Mouse (Mus musculus) heart, embryonic 10.5 days (tissue): ENCODE data around the gene Vps25. TPM values are rescaled to one million over a fixed set of nuclear protein-coding genes. Genes with fewer than 3 reads are reported as not detected.
A peak's percentile ranks its signal among the peaks of the same experiment; 100 is the strongest.

Experiments
- DNase-seq: peaks from one replicate; pipeline ENCODE4 v3.0.0-alpha.2; 2017; ENCODE audit warnings: low spot score
- H3K27ac ChIP-seq: fragments of 300-500 bp; sonication (generic); 2 replicates; pipeline ENCODE4 v1.5.1; 2016; ENCODE audit warnings: mild to moderate bottlenecking
- H3K27me3 ChIP-seq: fragments of 300-500 bp; sonication (generic); 2 replicates; pipeline ENCODE4 v1.6.1; 2016; ENCODE audit warnings: mild to moderate bottlenecking; ENCODE audit not compliant: poor library complexity, insufficient read depth, severe bottlenecking
- H3K36me3 ChIP-seq: fragments of 300-500 bp; sonication (generic); 2 replicates; pipeline ENCODE4 v1.6.1; 2016; ENCODE audit warnings: mild to moderate bottlenecking, moderate library complexity
- H3K4me1 ChIP-seq: fragments of 300-500 bp; sonication (generic); 2 replicates; pipeline ENCODE4 v1.6.1; 2016; ENCODE audit warnings: mild to moderate bottlenecking
- H3K4me3 ChIP-seq: fragments of 300-500 bp; sonication (generic); 2 replicates; pipeline ENCODE4 v1.5.1; 2016; ENCODE audit warnings: mild to moderate bottlenecking, moderate library complexity
- H3K9me3 ChIP-seq: fragments of 300-500 bp; sonication (generic); 2 replicates; pipeline ENCODE4 v1.6.1; 2016; ENCODE audit warnings: mild to moderate bottlenecking, moderate library complexity
- WGBS: fragments of 180-500 bp; shearing (Covaris S2); methylation state at CpG from one replicate; pipeline ENCODE4 v1.1.7; 2016; 5-methylcytosine and 5-hydroxymethylcytosine counted together
- polyA plus RNA-seq: library from polyadenylated mRNA; unstranded; fragments of >200 nt; fragmentation: Nextera tagmentation; extraction: Ambion mirVana; gene quantifications from 2 replicates; pipeline ENCODE4 v1.2.1, GENCODE M21; 2016

Gene Vps25
- polyA plus RNA-seq, 1 experiment from 2014 or later, result 137 TPM

DNA sequence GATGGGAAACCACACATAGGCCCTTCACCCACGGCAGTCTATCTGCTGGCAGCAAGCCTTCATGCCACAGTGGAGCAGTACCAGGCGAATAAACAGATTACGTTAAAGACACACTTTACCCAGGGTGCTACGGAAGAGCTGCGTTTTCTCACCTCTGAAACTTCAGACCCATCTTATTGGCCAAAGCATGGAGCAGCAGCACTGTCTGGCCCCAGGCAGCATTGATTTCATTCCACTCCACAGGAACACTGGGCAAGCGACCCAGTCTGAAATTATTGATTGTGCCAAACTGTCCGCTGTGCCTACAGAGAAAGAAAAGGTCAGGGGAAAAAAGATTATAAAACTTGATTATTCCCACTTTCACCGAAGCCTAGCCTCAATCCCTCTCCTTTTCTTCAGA is 37.7 kb downstream of the Vps25 start:
- H3K27me3 ChIP-seq, result no peaks in the 10 kb centered on the region
- no peak for DNase-seq
- H3K36me3 ChIP-seq, result peaks cover 93% of the 10 kb centered on the region
- H3K9me3 ChIP-seq, result no peaks in the 10 kb centered on the region
- no peaks in the 10 kb centered on the region for H3K4me1 ChIP-seq
- H3K27ac ChIP-seq, result no peak overlapping the region
- no peak overlapping the region for H3K4me3 ChIP-seq
- 94% methylated on average over 8 of the region's 8 CpGs for WGBS

DNA sequence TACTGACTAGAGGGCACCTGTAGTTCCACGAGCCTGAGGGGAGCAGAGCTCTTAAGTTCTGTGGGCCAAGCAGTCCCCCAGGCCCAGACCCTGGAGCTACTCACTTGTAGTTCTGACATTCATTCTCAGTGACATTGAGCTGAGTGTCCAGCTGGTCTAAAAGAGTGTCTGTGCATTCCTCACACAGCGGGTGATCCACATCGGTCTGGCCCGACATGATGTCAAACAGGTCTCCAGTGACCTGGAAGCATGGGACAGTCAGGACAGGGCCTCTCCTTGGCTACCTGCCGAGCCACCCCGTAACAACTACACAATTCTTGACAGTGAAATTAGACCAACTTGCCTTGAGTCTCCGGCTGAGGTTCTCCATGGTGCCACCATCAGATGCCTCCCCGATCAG is 41.7 kb downstream of the Vps25 start:
- no peak for DNase-seq
- H3K27ac ChIP-seq, result no peak overlapping the region
- no peaks in the 10 kb centered on the region for H3K4me1 ChIP-seq
- no peak overlapping the region for H3K4me3 ChIP-seq
- H3K36me3 ChIP-seq, result peaks cover 83% of the 10 kb centered on the region
- H3K9me3 ChIP-seq, result no peaks in the 10 kb centered on the region
- no peaks in the 10 kb centered on the region for H3K27me3 ChIP-seq
- WGBS, result 95% methylated on average over 8 of the region's 8 CpGs

DNA sequence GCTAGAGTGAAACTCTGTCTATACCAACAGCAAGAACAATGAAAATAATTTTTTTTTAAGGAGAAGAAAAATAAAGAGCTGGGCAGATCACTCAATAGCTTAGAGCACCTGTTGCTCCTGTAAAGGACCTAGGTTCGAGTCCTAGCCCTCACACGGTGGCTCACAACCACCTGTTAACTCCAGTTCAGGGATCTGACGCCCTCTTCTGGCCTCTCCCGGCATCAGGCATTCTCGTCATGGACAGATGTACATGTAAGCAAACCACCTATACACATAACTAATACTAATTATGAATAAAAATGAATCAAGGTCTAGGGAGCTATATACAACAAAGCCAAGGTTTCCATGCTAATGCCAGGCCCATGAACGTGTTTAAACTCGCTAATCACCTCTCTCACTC is 47.4 kb downstream of the Vps25 start:
- H3K9me3 ChIP-seq, result no peaks in the 10 kb centered on the region
- WGBS, result 65% methylated on average over 7 of the region's 7 CpGs
- H3K4me3 ChIP-seq, result peak overlapping the region; percentile 89
- peak overlapping the region; percentile 88; the same call in 1 of the 2 replicates for H3K27ac ChIP-seq
- DNase-seq, result no peak
- peaks cover 28% of the 10 kb centered on the region for H3K36me3 ChIP-seq
- H3K4me1 ChIP-seq, result peaks cover 13% of the 10 kb centered on the region
- no peaks in the 10 kb centered on the region for H3K27me3 ChIP-seq

DNA sequence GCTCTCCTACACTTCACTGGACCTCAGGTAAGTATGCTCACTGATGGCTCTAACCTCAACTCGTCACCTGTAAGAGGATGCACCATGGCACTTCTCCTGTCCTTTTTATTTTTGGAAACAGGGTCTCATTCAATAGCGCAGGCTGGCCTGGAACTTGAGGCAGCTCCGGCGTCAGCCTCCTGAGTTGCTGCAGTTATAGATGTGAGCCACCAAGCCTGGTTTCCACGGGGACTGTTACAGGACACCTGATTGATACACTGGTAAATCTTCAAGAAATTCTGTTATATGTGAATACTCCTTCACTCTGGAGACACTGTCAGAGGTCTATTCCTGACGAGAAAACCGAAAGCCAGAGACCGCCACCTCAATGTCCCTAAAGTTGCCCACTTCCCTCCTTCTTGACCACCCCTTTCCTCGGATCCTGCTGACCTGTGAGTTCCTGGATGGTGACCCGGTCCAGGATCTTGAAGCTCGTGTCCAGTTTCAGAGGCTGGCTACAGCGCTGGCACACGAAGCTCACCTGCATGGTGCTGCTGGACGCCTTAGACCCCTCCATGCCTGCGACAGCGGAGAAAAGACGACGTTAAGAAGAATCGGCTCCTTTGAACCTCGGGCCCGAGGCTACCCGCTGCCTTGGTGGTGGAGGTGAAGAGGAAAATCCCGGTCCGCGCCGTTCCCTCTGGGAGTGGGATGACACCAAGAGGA is 47.9 kb downstream of the Vps25 start:
- Histone ChIP-seq H3K9me3 (no peaks in the 10 kb centered on the region), H3K4me3 (peak overlapping the region; percentile 89), H3K4me1 (peaks cover 13% of the 10 kb centered on the region), H3K27me3 (no peaks in the 10 kb centered on the region), H3K36me3 (peaks cover 24% of the 10 kb centered on the region), H3K27ac (peak overlapping the region; percentile 88)
- DNase-seq, result no peak
- WGBS, result 12% methylated on average over 26 of the region's 26 CpGs

DNA sequence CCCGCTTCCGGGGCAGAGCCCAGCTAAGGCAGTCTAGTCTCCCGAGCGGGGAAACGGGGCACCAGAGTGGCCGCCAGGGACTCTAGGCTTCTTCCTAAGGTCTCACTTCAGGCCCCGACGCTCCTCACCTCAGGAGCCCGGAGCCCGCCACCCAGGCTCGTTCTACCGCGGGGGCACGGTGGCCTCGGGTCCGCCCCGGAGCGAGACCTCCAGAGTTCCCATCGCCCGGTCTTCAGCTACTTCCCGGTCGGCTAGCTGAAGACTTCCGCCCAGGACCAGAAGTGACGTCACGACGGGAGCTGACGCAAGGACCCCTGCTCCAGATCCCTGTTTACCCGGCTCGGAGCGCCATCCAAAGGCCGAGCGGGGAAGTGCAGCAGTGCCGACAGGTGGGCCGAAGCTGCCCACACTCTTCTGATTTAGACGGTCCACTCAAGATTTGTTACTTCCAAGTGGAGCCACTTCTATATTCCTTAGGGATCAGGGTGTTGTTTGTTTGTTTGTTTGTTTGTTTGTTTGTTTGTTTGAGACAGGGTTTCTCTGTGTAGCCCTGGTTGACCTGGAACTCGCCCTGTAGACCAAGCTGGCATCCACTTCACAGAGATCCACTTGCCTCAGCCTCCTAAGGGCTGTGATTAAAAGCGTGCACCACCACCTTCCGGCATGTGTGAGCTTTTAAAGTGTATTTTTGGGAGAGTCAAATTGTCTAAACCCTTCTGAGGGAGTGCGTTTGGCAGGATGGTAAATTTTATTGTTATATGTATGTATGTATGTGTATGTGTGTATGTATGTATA is 48.7 kb downstream of the Vps25 start, which contains the start of gene Becn1:
Becn1 (minus strand) TSS at position 283 of the 795 bp plus-strand sequence.
- peaks cover 13% of the 10 kb centered on the region for H3K4me1 ChIP-seq
- H3K36me3 ChIP-seq, result peaks cover 18% of the 10 kb centered on the region
- no peaks in the 10 kb centered on the region for H3K9me3 ChIP-seq
- H3K27ac ChIP-seq, result peak within 1 kb of the TSS; percentile 88
- DNase-seq, result peak; percentile 98
- peak within 1 kb of the TSS; percentile 89 for H3K4me3 ChIP-seq
- no peaks in the 10 kb centered on the region for H3K27me3 ChIP-seq
- WGBS, result 7% methylated on average over 39 of the region's 39 CpGs

DNA sequence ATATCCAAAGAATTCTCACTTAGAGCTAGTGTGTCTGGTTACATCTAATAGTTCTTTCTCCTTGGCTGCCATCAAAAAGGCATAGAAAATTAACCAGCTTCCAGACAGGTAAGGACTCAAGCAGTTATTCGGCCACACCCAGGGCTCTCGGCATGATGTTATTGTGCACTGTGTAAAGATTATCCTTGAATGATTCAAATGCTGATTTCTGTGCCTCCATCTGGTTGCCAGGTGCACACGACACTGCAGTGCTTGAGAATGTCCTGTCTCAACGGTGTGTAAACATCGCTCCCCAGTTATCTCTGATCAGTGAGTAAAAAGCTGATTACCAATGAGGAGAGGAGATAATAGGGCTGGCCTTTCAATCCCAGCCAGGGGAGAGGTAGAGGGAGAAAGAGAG is 54.2 kb downstream of the Vps25 start:
- no peak for DNase-seq
- no peak overlapping the region for H3K27ac ChIP-seq
- no peaks in the 10 kb centered on the region for H3K4me1 ChIP-seq
- H3K9me3 ChIP-seq, result no peaks in the 10 kb centered on the region
- no peaks in the 10 kb centered on the region for H3K36me3 ChIP-seq
- H3K4me3 ChIP-seq, result no peak overlapping the region
- H3K27me3 ChIP-seq, result no peaks in the 10 kb centered on the region
- WGBS, result 27% methylated on average over 5 of the region's 5 CpGs

Other genes with a start within 250 kb of the Vps25 start
- 54.4 and 66.3 TPM in 2 replicates for gene Atp6v0a1, start 244.3 kb upstream of the Vps25 start, polyA plus RNA-seq
- gene Naglu, start 183.7 kb upstream of the Vps25 start, polyA plus RNA-seq, result 13.9 and 15.8 TPM in 2 replicates
- 0.21 TPM in 1 of 2 replicates, not detected in the other for gene Hsd17b1, start 175.3 kb upstream of the Vps25 start, polyA plus RNA-seq
- 36.5 and 37.0 TPM in 2 replicates for gene Coasy, start 171.1 kb upstream of the Vps25 start, polyA plus RNA-seq
- 42.6 and 52.0 TPM in 2 replicates for gene Mlx, start 166.4 kb upstream of the Vps25 start, polyA plus RNA-seq
- gene Psmc3ip, start 158.3 kb upstream of the Vps25 start, polyA plus RNA-seq, result 29.6 and 40.8 TPM in 2 replicates
- 12.6 and 13.0 TPM in 2 replicates for gene Retreg3, start 133.8 kb upstream of the Vps25 start, polyA plus RNA-seq
- gene Tubg1, start 133.8 kb upstream of the Vps25 start, polyA plus RNA-seq, result 103 and 110 TPM in 2 replicates
- 3.0 and 4.2 TPM in 2 replicates for gene Tubg2, start 97.8 kb upstream of the Vps25 start, polyA plus RNA-seq
- gene Cntnap1, start 83.2 kb upstream of the Vps25 start, polyA plus RNA-seq, result 0.39 and 0.44 TPM in 2 replicates
- gene Plekhh3, start 82.4 kb upstream of the Vps25 start, polyA plus RNA-seq, result 5.6 and 6.4 TPM in 2 replicates
- 0.16 and 0.19 TPM in 2 replicates for gene Ccr10, start 78.3 kb upstream of the Vps25 start, polyA plus RNA-seq
- 12.9 and 13.3 TPM in 2 replicates for gene Ezh1, start 27.2 kb upstream of the Vps25 start, polyA plus RNA-seq
- gene Ramp2, start 7.7 kb upstream of the Vps25 start, polyA plus RNA-seq, result 166 and 202 TPM in 2 replicates
- 13.9 and 14.8 TPM in 2 replicates for gene Wnk4, start 6.9 kb downstream of the Vps25 start, polyA plus RNA-seq
- 0.79 and 1.6 TPM in 2 replicates for gene Cntd1, start 25.3 kb downstream of the Vps25 start, polyA plus RNA-seq
- 189 and 198 TPM in 2 replicates for gene Coa3, start 25.4 kb downstream of the Vps25 start, polyA plus RNA-seq
- 148 and 165 TPM in 2 replicates for gene Becn1, start 48.6 kb downstream of the Vps25 start, polyA plus RNA-seq
- gene Psme3, start 62.5 kb downstream of the Vps25 start, polyA plus RNA-seq, result 151 and 177 TPM in 2 replicates
- 1.3 and 1.4 TPM in 2 replicates for gene Aoc2, start 71.4 kb downstream of the Vps25 start, polyA plus RNA-seq
- 0.06 and 0.14 TPM in 2 replicates for gene Aoc3, start 76.9 kb downstream of the Vps25 start, polyA plus RNA-seq
- gene G6pc, start 113.9 kb downstream of the Vps25 start, polyA plus RNA-seq, result not detected in 2 replicates
- gene Aarsd1, start 163.9 kb downstream of the Vps25 start, polyA plus RNA-seq, result 60.4 and 66.6 TPM in 2 replicates
- gene Gm27029, start 171.1 kb downstream of the Vps25 start, polyA plus RNA-seq, result 18.5 and 26.1 TPM in 2 replicates
- gene Rundc1, start 171.4 kb downstream of the Vps25 start, polyA plus RNA-seq, result 16.1 and 18.3 TPM in 2 replicates
- 57.6 and 95.1 TPM in 2 replicates for gene Ptges3l, start 171.6 kb downstream of the Vps25 start, polyA plus RNA-seq
- 311 and 360 TPM in 2 replicates for gene Rpl27, start 188.6 kb downstream of the Vps25 start, polyA plus RNA-seq
- 9.4 and 9.8 TPM in 2 replicates for gene Ifi35, start 194.7 kb downstream of the Vps25 start, polyA plus RNA-seq
- gene Rnd2, start 211.3 kb downstream of the Vps25 start, polyA plus RNA-seq, result 34.2 and 42.7 TPM in 2 replicates
- 33.1 and 41.1 TPM in 2 replicates for gene Vat1, start 212.5 kb downstream of the Vps25 start, polyA plus RNA-seq